Mouse (Mus musculus) 3T3-L1 (cell line): ENCODE data around the gene Tut4.

Experiments
- DNase-seq: peaks from one replicate; pipeline ENCODE4 v3.0.0-alpha.2; 2015; ENCODE audit warnings: low read depth, low spot score

Gene Tut4

DNA sequence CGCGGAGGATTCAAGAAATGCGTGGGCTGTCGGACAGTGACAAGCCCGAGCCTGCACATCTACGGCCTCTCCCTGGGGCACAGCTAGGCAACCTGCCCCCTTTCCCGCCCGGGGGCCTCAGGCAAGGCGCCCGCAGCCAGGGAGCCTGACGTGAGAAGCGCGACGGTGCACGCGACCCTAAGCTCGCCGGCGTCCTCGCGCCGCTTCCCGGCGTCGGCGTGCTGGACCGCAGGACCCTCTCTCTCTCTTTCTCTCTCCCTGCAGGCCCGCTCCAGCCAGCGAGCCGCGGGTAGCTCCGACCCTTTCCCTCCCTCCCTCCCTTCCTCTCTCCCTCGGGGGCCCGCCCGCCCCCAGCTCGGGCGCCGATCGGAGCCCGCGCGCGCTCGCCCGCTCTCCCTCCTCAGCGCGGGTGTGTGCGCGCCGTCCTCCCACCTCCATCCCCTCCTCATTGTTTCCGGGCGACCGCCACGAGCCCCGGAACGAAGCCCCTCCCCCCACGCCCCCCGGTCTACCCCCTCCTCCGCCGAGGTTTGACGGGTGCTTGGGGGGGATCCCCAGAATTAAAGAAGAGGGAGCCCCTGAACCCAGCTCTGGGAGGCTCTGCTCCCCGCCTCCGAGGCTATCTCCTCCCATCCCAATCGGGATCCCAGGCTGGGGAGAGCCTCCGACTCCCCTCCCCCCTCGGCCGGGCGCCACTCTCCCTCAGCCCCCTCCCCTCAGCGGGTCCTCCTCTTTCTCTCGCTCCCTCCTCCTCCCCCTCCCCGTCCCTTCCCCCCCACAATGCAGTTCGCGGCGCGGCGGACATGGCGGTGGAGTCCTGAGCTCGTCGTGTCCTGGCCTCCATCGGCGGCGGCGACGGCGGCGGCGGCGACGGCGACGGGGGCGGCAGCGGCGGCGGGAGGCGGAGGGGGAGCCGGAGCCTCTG is at the start of gene Tut4:
TSS of gene Tut4 (plus strand) at position 196 of the 925 bp plus-strand sequence.
- peak; percentile 71 for DNase-seq

DNA sequence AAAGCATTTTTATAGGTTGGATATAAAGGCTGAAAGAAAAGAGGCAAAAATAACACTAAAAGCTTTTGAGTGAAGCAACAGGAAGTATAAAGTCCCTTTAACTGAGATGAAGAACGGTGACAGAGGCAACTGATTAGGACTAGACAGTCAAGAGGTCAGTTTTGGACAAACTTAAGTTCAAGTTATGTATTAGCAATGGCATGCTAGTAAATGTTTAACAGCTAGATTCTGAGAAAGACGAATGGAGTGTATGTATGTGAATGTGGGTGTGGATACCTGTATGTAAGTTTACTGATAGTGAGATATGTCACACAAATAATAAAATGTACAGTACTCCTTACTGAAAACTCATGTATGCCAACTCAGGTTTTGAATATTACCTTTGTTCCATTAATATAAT is 34.6 kb upstream of the Tut4 start:
- no peak for DNase-seq

DNA sequence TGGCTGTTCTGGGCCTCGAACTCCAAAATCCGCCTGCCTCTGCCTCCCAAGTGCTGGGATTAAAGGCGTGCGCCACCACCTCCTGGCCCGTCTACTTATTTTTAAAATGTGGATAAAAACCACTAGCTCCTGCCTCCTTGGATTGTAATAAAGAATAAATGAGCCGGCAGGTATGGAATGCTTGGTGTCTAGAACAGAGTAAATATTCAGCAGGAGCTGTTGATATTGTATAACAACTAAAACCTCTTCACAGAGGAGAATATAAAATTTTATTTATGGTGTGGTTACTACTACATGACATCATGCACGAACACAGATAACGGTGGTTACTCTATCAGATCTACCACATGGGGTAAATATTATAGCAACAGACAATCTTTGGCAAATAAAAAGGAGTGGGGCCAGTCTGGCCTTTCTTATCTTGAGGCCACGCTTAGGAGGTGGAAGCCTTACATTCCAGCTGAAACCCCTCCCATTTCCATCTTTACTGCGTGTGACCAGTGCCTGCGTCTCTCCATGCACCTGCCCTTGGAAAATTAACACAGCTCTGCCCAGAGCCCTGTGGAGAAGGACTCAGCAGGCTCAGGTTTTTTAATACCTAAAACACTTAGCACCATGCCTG is 31.4 kb upstream of the Tut4 start:
- DNase-seq: no peak

DNA sequence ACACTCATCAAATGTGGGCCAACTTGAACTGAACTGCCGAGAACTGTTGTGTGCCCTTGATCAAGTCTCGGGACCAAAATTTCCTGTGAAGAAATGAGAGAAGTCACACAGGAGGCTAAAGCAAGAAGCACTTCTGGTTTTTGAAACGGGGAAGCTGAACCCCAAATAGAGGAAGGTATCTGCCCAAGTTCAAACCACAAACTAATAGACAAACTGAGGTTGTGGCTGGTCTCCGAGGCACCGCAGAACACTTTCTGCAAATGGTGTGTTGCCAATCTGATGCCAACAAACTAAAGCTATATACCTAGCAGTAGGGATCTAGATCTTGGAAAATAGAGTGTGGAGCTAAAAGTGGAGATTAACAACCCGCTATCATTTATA is 30.9 kb upstream of the Tut4 start:
- DNase-seq: no peak

DNA sequence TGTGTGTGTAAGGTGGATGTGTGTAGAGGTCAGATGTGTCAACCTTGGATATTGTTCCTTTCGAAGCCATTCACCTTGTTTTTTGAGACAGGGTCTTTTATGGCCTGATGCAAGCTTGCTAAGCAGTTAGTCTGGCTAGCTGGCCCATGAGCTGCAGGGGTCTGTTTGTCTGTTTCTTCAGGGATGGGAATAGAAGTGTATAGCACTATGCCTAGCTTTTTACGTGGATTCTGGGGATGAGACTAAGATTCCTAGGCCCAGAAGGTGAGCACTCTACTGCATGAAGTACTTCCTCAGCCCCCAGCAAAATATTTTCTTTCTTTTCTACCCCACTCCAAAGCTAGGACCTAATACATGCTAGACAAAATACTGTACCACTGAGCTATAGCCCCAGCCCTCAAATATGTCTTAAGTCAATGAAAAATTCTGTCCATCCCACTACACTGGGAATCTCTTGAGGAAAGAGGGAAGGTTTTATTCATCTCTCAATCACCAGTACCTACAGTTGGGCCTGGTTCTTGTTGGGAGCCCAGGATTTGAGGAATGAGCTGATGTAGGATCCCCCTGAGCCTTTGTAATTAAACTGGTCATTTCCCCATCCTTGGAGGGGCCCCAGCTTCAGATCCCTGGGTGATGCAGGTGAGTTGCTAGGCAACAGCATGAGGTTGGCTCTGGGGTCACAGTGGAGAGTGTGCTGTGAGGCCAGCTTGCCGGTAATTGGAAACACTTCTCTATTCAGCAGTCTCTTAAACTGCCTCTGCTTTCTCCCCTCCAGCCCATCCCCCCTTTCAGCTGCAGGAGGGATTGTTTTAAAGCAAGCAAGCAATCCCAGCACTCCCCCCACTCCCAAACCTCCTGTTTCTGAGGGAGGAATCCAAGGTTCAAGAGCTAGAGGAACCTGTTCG is 28.3 kb upstream of the Tut4 start:
- DNase-seq: no peak

DNA sequence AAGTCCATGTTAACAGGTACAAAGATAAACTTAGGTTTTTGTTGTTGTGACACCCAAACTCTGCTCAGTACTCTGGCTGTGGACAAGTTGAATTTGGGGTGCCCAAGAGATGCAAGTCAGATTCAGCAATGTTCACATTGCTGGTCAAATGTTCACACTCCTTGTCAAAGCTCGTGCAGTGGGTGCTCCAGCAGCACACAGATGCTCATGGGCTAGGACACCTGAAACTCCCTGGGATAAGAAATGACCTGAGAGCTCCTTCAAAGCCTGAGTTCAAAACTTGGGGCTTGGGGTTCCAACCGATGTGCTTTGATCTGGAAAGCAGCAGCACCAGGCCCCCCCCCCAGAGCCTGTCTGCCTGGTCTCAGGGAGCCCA is 27.7 kb upstream of the Tut4 start:
- DNase-seq: no peak

DNA sequence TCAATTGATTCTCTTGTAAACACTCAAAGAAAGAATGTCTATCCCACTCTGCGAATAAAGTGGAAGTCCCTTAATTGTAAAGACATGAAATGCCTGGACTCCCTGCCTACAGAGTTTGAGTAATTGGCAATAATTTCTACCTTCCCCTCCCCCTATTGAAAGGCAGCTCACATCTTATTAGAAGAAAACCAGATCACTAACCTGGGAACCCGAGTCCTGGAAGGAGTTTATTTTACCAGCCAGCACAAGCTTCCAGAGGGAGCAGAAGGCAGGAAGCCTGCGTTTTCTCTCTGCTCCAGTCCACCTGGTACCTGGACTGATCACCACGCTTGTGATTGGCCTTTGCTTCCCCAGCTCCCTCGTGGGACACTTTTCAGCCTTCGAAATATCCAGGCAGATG is 25.9 kb upstream of the Tut4 start:
- DNase-seq: no peak

DNA sequence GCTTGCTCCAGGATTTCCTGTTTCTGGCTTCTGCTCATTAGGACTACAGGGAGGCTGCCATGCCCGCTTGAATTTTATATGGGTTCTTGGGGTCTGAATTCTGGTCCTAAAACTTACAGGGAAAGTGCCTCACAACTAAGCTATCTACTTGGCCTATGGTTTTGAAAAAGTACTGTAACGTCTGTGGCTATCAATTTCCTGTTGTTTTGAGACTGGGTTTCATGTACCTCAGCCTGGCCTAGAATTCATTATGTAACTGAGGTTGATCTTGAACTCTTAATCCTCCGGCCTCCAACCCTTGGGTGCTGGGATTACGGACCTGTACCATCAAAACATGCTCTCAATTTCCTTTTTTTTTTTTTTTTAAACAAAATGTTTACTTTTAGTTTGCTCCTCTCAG is 25.0 kb upstream of the Tut4 start:
- DNase-seq: no peak

DNA sequence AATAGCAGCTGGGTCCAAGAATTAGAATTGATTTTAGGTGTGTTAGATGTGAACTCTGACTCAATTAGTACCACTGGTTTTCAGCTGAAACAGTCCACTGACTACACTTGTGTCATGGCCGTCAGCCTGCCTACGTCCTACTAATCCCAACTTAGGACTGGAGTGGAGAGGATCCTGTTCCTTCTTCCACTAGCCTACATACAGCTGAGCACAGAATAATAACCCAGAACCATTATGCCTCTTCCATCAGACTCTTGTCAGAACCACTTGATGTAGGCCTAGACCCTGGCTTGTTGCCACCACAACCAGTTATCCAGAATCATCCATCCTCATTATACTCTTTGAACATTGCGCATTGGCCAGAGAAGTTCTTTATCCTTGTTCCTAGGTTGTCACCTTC is 24.4 kb upstream of the Tut4 start:
- DNase-seq: no peak

DNA sequence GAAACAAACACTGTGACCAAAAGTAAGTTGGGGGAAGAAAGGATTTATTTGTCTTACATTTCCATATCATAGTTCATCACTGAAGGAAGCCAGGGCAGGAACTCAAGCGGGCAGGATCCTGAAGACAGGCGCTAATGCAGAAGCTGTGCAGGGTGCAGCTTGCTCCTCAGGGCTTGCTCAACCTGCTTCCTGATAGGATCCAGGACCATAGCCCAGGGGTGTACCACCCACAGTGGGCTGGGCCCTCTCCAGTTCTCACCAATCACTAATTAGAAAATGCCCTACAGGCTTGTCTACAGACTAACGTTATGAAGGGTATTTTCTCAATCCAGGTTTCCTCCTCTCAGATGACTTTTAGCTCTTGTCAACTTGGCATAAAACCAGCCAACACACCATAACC is 23.6 kb upstream of the Tut4 start:
- no peak for DNase-seq

DNA sequence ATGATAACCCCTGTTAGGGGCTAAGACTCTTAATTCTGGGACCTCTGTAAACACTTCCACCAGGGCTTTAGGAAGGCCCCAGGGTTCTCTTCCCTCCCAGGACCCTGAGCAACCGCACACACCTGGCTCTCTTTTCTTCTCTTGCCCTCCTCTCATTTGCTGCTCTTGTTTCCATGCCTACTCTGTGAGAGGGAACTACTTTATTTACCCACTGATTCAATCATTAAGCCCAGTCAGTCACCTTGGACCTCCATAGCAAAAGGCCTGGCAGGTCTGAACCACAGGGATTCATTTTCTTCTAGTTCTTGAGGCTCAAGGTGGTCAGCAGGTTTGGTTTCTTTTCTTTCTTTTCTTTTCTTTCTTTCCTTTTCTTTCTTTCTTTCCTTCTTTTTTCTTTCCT is 23.0 kb upstream of the Tut4 start:
- DNase-seq: no peak

DNA sequence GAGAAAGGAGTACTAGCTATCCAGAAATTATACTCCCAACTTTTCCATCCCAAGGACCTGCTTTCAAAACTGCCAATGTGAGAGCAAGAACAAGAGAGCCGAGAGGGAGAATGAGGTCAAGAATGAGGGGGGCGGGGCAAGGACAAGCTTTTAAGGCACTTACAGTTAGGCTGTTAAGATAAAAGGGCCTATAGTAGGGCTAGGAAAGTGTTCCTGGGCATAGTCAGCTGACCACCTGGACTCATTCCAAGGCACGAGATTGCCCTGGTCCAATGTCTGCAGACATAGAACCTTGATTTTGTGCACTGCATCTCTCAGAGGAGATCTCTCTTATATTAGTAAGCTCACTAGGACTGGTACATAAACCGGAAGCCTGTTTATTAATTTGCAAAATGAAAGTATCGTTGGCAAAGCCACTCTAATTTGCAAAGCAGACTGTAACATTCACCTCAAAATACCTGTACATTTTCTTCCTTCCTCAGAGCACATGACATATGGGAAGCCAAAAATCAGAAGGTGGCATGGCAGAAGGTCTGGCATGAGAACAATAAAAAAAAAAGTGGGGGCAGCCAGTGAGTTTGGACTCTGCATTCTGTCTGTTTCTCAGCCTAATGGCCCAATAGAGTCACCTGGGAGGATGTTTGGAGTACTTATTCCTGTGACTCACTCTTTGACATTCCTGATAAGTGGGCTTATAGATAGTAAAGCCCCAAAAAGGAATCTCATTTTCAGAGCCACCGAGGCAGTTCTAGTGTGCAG is 21.0 kb upstream of the Tut4 start:
- no peak for DNase-seq

DNA sequence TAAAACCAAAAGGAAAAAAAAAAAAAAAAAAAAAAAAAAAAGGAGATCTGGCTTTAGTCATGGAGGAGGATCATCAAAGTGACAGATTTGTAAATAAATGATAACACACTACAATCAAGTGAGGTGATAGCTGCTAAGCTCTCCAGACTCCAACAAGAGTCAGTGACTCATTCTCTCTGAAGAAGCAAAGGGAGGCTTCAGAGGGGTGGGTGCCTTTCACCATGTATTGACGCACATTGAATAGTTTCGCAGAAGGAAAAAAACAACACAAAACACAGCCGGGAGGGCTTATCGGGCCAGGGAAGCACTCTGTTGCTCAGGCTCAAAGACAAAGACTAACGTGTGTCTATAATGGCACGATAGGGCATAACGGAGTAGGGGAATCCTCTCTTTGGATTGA is 11.1 kb upstream of the Tut4 start:
- no peak for DNase-seq

DNA sequence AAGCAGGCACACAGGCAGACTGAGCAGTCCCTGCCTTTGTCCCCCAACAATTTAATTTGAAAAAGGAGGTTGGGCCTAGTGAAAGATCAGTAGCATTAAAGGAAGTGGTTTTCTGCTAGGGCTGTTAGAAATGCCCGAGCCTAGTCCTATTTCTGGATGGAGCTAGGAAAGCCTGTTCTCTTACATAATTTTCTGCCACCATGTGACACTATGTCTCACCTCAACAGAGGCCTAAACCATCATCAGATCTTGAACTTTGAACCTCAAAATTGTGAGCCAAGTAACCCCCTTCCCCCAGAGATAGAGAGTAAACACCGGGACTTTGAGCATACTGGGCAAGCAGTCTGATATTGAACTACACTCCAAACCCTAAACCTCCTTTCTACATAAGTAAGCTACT is 3.2 kb upstream of the Tut4 start:
- DNase-seq: no peak

DNA sequence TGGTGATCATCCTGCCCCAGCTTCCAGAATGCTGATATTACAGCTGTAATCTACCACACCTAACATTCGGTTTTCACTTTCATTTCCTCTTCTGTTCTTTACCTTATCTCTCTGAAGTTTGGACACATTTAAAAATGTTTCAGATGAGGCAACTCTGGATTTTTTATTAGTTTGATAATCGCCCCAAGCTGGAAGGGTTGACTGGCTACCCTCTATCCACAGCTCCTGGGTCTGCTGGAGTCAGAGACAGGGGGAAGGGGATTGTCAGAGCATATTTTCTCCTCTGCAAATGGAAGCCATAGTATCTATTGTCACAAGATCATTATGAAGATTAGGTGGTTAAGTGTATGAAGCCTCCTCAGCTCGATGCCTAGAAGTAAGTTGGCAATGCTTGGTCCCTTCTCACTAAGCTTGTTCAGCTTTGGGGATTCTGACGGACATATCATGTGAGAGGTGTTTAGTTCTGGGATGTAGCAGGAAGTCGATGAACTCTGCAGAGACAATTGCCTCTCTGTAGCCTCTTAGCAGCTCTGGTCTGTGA is 955 bp upstream of the Tut4 start:
- DNase-seq: peak; percentile 56

DNA sequence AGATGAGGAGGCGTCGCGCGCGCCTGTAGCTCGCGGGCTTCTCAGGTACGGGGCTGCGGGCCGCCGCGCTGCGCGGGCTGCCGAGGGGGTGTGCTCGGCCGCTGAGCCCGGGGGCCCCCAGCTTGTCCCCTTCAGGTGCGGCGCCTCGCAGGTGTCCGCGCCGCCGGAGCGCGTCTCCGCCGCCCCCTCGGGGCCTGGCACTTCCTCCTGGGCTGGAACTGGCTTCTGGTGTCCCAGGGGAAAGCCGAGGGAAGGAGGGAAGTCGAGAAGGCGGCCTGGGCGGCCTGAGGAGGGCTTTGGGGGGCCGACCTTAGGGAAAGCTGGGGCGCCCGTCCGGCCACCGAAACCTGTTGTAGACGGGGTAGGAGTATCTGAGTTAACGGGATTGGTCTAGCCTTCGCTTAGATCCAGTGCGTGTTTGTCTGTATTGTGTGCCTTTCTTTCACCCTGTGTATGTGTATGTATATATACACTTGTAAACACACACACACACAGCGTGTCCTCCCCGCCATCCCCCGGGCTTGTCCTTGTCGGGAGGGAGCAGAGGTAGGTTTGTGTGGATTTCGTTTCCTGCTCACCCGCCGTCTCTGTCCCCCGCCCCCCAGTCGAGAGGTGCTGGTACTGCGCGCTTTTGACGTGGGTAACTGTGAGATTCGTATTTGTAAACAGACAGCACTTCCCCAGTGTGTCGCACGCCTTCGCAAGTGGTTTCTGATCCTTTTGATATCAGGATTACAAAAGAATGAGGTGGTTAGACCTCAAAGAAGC is 1.1 kb downstream of the Tut4 start:
- peak; percentile 69 for DNase-seq

DNA sequence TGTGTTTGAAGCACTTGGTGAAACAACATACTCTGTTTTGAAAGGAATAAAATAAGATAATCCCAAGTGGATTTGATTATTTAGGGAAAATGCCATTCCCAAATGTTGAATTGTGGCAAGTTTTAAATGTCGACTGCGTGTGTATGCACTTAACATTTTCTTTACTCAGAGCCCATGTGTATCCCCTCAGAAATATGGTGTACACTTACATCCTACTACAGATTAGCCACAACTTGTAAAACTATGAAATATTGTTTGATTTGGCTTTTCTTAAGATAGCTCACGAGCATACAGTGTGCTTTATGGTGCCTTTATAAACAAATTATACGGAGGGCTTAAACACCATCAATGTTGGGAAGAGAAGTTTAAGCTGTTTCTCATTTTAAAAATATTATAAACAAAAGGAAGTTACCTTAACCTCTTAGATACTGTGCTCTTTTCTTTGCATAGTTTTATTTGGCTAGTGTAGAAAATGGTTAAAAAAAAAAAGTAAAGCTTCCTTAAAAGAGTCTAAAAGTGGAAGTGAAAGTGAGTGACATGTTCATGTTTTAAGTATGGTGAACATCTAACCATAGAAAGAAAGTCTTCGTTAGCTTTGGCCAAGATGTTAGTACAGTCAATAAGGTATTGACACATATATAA is 2.2 kb downstream of the Tut4 start:
- no peak for DNase-seq

DNA sequence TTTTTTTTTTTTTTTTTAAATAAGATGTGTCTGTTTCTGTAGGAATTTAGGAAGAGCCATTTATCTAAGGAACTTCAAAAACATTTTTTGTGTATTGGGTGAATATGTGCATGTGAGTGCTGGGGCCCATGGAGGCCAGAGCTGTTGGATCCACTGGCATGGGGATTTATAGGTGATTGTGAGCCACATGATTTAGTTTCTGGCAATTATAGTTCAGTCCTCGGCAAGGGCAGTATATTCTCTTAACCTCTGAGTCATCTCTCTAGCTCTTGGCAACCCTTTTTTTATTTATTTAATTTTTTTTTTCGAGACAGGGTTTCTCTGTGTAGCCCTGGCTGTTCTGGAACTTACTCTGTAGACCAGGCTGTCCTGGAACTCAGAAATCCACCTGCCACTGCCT is 14.4 kb downstream of the Tut4 start:
- DNase-seq: peak; percentile 58

DNA sequence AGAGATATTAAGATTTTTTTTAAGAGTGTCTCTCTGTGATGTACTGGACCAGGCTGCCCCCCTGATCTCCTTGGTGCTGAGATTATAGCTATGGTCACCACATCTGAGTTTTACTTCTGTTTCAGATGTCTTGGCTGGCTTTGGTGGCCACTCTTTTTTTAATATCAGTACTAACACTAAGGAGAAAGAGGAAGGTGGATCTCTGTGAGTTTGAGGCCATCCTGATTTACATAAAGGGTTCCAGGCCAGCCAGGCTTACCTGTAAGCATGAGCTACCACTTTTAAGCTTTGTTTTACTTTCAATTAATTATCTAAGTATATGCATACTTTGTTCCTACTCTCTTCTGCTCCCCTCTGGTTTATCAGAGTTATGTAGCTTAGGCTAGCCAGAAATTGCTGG is 23.6 kb downstream of the Tut4 start:
- DNase-seq: no peak

DNA sequence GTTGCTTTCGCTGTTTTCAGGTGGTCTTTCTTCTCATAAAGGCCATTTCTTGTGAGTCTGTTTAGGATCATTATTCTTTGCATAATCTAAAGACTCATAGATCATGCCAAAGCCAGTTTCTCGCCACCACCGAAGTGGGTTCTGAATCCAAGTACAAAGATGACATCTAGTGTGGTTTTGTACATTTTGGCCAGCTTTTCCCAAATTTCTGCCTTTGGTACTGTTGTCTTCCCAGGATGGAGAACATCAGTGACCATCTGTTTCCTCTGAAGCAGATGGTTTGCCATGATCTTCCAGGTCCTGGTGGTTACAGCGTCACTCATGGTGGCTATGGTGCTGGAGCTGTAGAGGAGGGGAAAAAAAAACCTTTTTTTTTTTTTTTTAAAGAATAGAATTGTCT is 25.0 kb downstream of the Tut4 start:
- no peak for DNase-seq
